Mouse (Mus musculus) neural tube, embryonic 14.5 days (tissue): ENCODE measurements at regions not wholly inside any gene's neighbourhood (a gene's known extent, or its start where the extent isn't known, plus 50 kb on each side); places are given as distances from the start of the nearest gene placed in this dataset.

ENCODE experiments used
- ATAC-seq: fragments of 200-750 bp; cut with Nextera tagmentation; 2 replicates; pipeline ENCODE4 v1.8.0; 2017; ENCODE audit warnings: low read depth, mild to moderate bottlenecking, moderate TSS enrichment, moderate library complexity
- H3K27ac ChIP-seq: fragments of 300-500 bp; sonication (generic); 2 replicates; pipeline ENCODE4 v1.5.1; 2014; ENCODE audit warnings: low read depth, mild to moderate bottlenecking, control low read depth, low read length, moderate library complexity, mixed read lengths
- H3K27me3 ChIP-seq: fragments of 300-500 bp; sonication (generic); 2 replicates; pipeline ENCODE4 v1.6.1; 2014; ENCODE audit warnings: low read length; ENCODE audit not compliant: control insufficient read depth, insufficient read depth
- H3K36me3 ChIP-seq: fragments of 300-500 bp; sonication (generic); 2 replicates; pipeline ENCODE4 v1.6.1; 2014; ENCODE audit warnings: low read length, mixed read lengths; ENCODE audit not compliant: control insufficient read depth, insufficient read depth
- H3K4me1 ChIP-seq: fragments of 300-500 bp; sonication (generic); 2 replicates; pipeline ENCODE4 v1.6.1; 2014; ENCODE audit warnings: low read length; ENCODE audit not compliant: control insufficient read depth, insufficient read depth
- H3K4me2 ChIP-seq: fragments of 300-500 bp; sonication (generic); 2 replicates; pipeline ENCODE4 v1.6.1; 2014; ENCODE audit warnings: mild to moderate bottlenecking, low read depth, low read length, control low read depth
- H3K4me3 ChIP-seq: fragments of 300-500 bp; sonication (generic); 2 replicates; pipeline ENCODE4 v1.5.1; 2014; ENCODE audit warnings: low read depth, low read length, control low read depth, mixed read lengths
- H3K9ac ChIP-seq: fragments of 300-500 bp; sonication (generic); replicated peaks from 2 replicates; pipeline ENCODE4 v1.6.1; 2014; ENCODE audit warnings: low read depth, mild to moderate bottlenecking, control low read depth, low read length, mixed read lengths
- H3K9me3 ChIP-seq: fragments of 300-500 bp; sonication (generic); 2 replicates; pipeline ENCODE4 v1.6.1; 2016; ENCODE audit warnings: low read length; ENCODE audit not compliant: control insufficient read depth
- WGBS: fragments of 180-500 bp; shearing (Covaris S2); extraction: QIAGEN DNeasy Blood & Tissue Kit; methylation state at CpG from one replicate; pipeline ENCODE4 v1.1.7; 2014; 5-methylcytosine and 5-hydroxymethylcytosine counted together

DNA sequence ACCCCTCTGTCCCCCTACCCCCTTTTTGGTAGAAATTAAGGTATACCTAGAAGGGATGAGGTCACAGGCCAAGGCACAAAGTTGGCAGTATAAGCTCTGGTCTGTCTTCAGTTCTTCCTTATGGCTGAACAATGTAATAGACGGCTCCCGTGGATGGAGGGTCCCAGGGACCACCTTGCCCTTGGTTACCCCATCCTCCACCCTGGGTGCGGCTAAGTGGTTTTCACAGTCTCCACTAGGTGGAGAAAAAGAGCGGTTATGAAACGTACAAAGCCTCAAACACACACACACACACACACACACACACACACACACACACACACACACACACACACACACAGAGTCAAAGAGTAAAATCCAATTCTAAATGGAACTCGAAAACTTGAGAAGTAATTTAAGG is 93.1 kb downstream of the Nog start:
- 40% methylated on average over 6 of the region's 6 CpGs for WGBS
- H3K9me3 ChIP-seq = no peaks in the 10 kb centered on the region
- H3K27ac ChIP-seq = no peak overlapping the region

DNA sequence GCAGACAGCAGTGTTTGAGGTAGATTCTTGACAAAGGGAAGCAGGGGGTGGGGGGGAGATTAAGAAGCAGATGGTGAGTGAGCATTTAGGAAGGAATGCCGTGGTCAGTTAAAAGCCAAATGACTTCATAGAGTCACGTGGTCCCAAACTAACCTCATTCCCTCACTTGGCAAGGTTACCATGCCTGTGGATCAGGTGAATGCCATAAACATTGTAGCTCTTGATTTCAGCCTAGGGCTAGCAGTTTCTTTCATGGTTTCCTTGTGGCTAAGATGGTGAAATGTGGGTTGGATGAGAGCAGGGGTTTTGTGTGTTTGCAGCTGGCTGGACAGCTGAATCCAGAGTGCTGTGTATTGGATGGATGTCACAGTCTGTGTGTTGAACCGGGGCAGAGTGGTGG is 95.3 kb downstream of the Nog start:
- no peak for ATAC-seq
- Histone ChIP-seq H3K4me1 (no peaks in the 10 kb centered on the region), H3K4me2 (no peak overlapping the region), H3K9ac (no peak overlapping the region), H3K4me3 (no peak overlapping the region), H3K27me3 (no peaks in the 10 kb centered on the region), H3K9me3 (no peaks in the 10 kb centered on the region), H3K36me3 (no peaks in the 10 kb centered on the region), H3K27ac (no peak overlapping the region)
- 63% methylated on average over 3 of the region's 3 CpGs for WGBS

More for the DNA sequence above, 93.1 kb downstream of the Nog start:
- H3K4me1 ChIP-seq = no peaks in the 10 kb centered on the region
- no peak overlapping the region for H3K4me2 ChIP-seq
- no peak for ATAC-seq
- H3K36me3 ChIP-seq = no peaks in the 10 kb centered on the region
- no peak overlapping the region for H3K4me3 ChIP-seq
- no peak overlapping the region for H3K9ac ChIP-seq
- no peaks in the 10 kb centered on the region for H3K27me3 ChIP-seq

DNA sequence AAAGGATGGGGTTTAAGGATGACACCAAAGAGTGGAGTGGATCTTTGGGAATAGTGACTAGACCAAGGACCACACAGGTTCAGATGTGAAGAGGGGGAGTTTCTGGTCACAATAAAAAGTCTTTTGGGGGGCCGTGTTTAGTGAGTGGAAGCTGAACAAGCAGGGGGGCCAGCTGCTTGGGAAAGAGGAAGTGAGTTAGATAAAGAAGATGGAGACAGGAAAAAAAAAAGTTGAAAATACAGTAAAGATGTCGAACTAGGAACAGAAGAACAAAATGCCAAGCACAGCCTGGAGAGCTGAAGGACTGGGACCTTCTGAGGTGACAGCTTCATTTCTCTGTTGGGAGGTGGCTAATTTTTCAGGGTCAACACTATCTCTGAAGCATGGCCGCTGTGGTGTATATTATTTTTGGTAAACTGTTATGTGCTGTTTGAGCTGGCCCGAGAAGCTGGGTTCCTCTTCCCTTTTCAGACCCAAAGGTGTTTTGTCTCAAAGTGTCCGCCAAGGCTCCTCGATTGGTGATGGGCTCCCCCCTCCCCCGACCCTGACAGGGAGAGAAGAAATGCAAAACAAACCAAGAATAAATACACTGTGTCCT is 97.1 kb downstream of the Nog start:
- Histone ChIP-seq H3K9me3 (no peaks in the 10 kb centered on the region), H3K27me3 (no peaks in the 10 kb centered on the region), H3K4me1 (no peaks in the 10 kb centered on the region), H3K4me3 (no peak overlapping the region), H3K4me2 (no peak overlapping the region), H3K36me3 (no peaks in the 10 kb centered on the region), H3K27ac (no peak overlapping the region), H3K9ac (no peak overlapping the region)
- no peak for ATAC-seq
- WGBS = 81% methylated on average over 7 of the region's 7 CpGs

DNA sequence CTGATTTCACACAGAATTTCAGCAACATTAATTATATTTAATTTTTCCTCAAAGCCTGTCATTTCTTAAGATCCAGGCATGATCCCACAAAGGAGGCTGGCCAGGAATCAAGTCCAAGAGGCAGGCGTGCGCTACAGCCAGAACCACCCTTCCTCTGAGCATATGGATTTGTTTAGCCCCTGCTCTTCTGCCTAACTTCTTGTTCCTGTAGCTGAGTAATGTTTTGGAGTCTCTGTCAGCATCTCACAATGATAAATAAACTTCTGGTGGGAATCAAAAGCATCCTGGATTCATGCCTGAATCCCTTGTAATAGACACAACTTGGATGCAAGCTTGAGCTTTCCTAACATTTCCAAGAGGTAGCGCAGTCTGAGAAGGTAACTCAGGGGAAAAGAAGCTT is 101.7 kb downstream of the Nog start:
- Histone ChIP-seq H3K27ac (no peak overlapping the region), H3K4me1 (no peaks in the 10 kb centered on the region), H3K4me2 (no peak overlapping the region), H3K9me3 (no peaks in the 10 kb centered on the region), H3K4me3 (no peak overlapping the region), H3K27me3 (no peaks in the 10 kb centered on the region), H3K9ac (no peak overlapping the region), H3K36me3 (no peaks in the 10 kb centered on the region)
- no peak for ATAC-seq
- WGBS = 98% methylated on average over 3 of the region's 3 CpGs

DNA sequence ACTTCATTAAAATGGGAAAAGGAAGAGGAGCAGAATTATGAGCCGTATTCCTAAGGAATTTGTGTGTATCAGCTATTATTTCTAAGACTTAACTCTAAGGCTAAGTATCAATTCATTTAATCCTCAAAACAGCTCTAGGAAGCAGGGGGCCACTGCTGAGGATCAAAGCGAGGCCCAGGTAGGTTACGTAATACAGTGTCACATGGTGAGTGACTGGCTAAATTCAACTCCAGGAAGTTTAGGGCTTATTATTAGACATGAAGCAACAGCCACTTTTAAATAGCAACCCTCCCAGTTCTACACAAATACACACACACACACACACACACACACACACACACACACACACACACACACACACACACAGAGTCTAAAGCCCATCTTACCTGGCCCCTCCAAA is 109.3 kb downstream of the Nog start:
- H3K9me3 ChIP-seq = no peaks in the 10 kb centered on the region
- 95% methylated on average over 3 of the region's 3 CpGs for WGBS

DNA sequence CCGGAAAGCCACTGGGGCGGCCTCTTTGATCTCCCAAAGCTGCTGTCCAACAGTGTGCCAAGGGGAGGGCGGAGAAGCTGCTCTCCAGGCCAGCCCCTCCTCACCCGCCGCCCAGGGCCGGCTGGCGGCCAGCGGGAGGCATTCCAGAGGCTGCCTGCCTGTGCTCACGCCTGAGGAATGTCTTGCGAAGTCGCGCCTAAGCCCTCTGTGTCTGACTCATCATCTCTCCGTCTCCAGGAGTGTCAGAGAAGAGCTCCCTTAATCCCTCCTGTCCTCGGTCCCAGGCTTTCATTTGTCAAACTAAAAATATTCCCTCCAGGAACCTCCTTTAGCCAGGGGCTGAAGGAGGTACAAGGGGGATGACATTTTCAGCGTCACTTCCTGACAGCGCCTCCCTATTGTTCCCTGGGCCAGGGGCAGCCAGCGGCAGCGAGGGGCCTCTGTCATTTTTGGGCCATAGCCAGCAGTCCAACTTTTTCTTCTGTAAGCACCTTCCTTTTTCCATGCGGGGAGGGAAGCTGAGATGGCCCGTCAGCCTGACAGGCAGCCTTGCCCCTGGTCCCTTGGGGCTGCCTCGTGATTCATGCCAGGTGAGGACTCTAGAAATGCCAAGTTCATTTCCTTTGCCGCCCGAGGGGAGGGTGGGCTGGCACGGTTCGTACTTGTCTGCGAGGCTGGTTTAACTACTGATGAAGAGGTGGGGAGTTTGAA is 113.4 kb downstream of the Gm525 start:
- H3K27me3 ChIP-seq = no peaks in the 10 kb centered on the region
- no peak overlapping the region for H3K4me3 ChIP-seq
- ATAC-seq = peak; percentile 75
- H3K9ac ChIP-seq = no peak overlapping the region
- peak overlapping the region; percentile 32 for H3K4me2 ChIP-seq
- H3K9me3 ChIP-seq = no peaks in the 10 kb centered on the region
- no peaks in the 10 kb centered on the region for H3K36me3 ChIP-seq
- H3K4me1 ChIP-seq = peaks cover 5% of the 10 kb centered on the region; the same call in 1 of the 2 replicates
- no peak overlapping the region for H3K27ac ChIP-seq
- WGBS = 7% methylated on average over 26 of the region's 26 CpGs

More for the DNA sequence above, 109.3 kb downstream of the Nog start:
- H3K4me3 ChIP-seq = no peak overlapping the region
- H3K27ac ChIP-seq = no peak overlapping the region
- no peak for ATAC-seq
- H3K9ac ChIP-seq = no peak overlapping the region
- no peaks in the 10 kb centered on the region for H3K36me3 ChIP-seq
- no peaks in the 10 kb centered on the region for H3K27me3 ChIP-seq
- H3K4me1 ChIP-seq = no peaks in the 10 kb centered on the region
- no peak overlapping the region for H3K4me2 ChIP-seq

DNA sequence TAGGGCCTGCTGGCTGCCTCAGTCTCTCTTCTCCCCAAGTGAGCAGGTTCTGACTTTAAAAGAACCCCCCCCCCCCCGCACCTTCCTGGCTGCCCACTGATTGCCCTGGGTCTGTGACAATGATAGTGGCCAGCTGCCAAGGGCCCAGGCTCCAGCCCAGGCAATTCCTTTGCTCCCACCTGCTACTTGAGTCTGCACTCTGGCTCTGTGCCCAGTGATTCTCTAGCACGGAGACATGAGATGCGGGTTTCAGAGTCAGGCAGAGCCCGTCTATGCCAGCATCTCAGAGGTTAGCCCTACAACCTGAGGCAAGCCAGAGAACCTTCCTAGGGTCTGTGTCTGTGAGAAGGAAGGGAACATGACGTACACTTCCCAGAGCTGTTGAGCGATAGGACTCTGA is 112.2 kb downstream of the Gm525 start:
- Histone ChIP-seq H3K27me3 (no peaks in the 10 kb centered on the region), H3K9me3 (no peaks in the 10 kb centered on the region), H3K9ac (no peak overlapping the region), H3K27ac (no peak overlapping the region), H3K4me3 (no peak overlapping the region), H3K4me1 (peaks cover 5% of the 10 kb centered on the region; the same call in 1 of the 2 replicates), H3K4me2 (no peak overlapping the region), H3K36me3 (no peaks in the 10 kb centered on the region)
- ATAC-seq = no peak
- 43% methylated on average over 6 of the region's 6 CpGs for WGBS

DNA sequence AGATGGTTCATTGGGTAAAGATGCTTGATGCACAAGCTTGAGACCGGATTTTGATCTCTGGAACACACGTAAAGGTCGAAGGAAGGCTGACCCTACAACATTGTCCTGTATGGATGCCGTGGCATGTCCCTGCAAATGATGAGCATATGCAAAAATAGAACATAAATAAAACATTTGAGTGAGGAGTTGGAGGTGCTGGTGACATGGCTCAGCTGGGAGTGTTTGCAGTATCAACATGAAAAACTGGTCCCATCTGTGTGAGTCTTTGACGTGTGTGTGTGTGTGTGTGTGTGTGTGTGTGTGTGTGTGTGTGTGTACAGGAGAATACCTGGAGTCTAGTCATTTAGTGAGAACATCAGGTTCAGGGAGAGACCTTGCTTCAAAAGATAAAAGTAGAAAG is 107.8 kb downstream of the Gm525 start:
- Histone ChIP-seq H3K27ac (no peak overlapping the region), H3K9ac (no peak overlapping the region), H3K36me3 (no peaks in the 10 kb centered on the region), H3K4me2 (no peak overlapping the region), H3K4me3 (no peak overlapping the region), H3K27me3 (no peaks in the 10 kb centered on the region), H3K4me1 (peaks cover 5% of the 10 kb centered on the region; the same call in 1 of the 2 replicates), H3K9me3 (no peaks in the 10 kb centered on the region)
- 90% methylated on average over 5 of the region's 5 CpGs for WGBS
- ATAC-seq = no peak

DNA sequence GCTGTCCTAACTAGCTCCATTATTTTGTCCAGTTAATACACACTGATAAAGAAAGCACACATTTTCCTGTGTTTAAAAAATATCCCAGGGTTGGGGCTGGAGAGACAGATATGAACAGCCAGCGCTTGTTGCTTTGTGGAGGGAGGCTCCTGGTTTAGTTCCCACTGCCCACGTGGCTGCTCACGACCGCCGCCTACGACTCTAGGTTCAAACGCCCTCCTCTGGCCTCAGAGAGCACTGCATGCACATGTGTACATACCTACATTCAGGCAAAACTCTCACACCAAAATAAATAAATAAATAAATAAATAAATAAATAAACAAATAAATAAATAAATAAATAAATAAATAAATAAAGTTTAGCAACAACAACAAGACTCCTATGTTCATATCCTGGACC is 104.8 kb downstream of the Gm525 start:
- ATAC-seq = no peak
- Histone ChIP-seq H3K27ac (no peak overlapping the region), H3K9ac (no peak overlapping the region), H3K9me3 (no peaks in the 10 kb centered on the region), H3K4me2 (no peak overlapping the region), H3K36me3 (no peaks in the 10 kb centered on the region), H3K4me1 (no peaks in the 10 kb centered on the region), H3K4me3 (no peak overlapping the region), H3K27me3 (no peaks in the 10 kb centered on the region)
- 94% methylated on average over 7 of the region's 7 CpGs for WGBS
